In the genomic region with DNA sequence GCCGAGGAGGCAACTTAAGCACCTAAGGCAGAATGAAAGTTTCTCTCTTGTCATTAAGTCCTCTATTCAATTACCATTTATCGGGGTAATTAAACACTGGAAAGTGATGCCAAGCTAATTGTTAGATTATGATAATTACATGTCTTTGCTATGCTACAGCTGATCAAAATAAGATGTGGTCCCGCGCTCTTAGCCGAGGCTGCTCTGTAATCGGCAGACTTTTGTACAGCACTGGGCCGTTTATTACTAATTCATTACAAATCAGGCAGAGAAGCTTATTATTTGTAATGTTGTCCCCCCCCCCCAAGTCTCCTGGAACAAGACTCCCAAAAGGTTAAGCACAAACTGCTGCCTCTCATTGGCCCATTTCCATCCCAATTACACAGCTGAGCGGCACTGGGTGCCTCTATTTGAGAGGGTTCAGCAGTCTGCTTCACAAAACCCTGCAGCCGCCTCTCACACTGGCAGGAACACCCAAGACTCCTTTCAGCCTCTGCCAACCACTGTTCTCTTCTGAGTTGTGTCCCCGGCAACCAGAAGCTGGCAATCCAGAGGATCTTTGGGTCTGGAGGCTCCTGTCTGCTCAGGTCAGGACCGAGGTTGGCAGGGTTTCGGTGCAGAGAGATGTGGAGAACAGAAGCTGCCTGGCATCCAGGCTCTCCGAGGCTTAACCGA, we compare ENCODE assay signal across 9 mouse cellular contexts.
DNase-seq lines count a peak whose midpoint lies in the region; ATAC-seq lines count a peak whose summit lies in the region.
"Had no signal": no experiment of that assay in that cellular context is flagged by ENCODE, and none has a peak within 500 bp of the region (broad histone marks: within the 10 kb centered on the region; RNA-seq: fewer than 3 reads in every experiment).

No protein-coding gene starts in this region.

- H3K4me2 ChIP-seq in forebrain, embryonic 11.5 days (ENCODE audit: low read depth, low read length, severe bottlenecking), result 0 out of 2 replicates have a peak overlapping the region, but pooled peaks have one; percentile 21
- peak overlapping the region; percentile 21; the same call in 1 of the 2 replicates for H3K4me2 ChIP-seq in midbrain, embryonic 16.5 days (ENCODE audit: low read length)
- H3K4me2 ChIP-seq: limb, embryonic 13.5 days had no signal

- H3K4me3 ChIP-seq in forebrain, embryonic 11.5 days (ENCODE audit: low read depth, low read length), result no peak overlapping the region
- no peak overlapping the region for H3K4me3 ChIP-seq in midbrain, embryonic 16.5 days (ENCODE audit: low read depth, low read length)
- H3K4me3 ChIP-seq: limb, embryonic 13.5 days had no signal

- peaks cover 7% of the 10 kb centered on the region for H3K4me1 ChIP-seq in forebrain, embryonic 11.5 days (replicated peaks; ENCODE audit: control insufficient read depth, insufficient read depth, low read length)
- H3K4me1 ChIP-seq in midbrain, embryonic 16.5 days (ENCODE audit: control insufficient read depth, insufficient read depth, low read length), result peaks cover 17% of the 10 kb centered on the region

- H3K9ac ChIP-seq in forebrain, embryonic 11.5 days (ENCODE audit: low read length), result no peak overlapping the region
- 0 out of 2 replicates have a peak overlapping the region, but pooled peaks have one; percentile 2 for H3K9ac ChIP-seq in midbrain, embryonic 16.5 days (ENCODE audit: low read depth, low read length)
- H3K9ac ChIP-seq: limb, embryonic 13.5 days had no signal

- H3K36me3 ChIP-seq in forebrain, embryonic 11.5 days (ENCODE audit: control insufficient read depth, insufficient read depth, low read length), result no peaks in the 10 kb centered on the region
- H3K36me3 ChIP-seq in midbrain, embryonic 16.5 days (ENCODE audit: control insufficient read depth, insufficient read depth, low read length), result no peaks in the 10 kb centered on the region
- H3K36me3 ChIP-seq: limb, embryonic 13.5 days had no signal

- DNase-seq in cerebellum, adult 11 months, result peak; percentile 2
- DNase-seq in forebrain, embryonic 11.5 days (ENCODE audit: low spot score), result peak; percentile 66
- peak; percentile 39 to 71 for DNase-seq in layer of hippocampus, adult 18-20 months (ENCODE audit: low spot score in 2 of 2)
- no peak for DNase-seq in natural killer cell, adult 2 months (ENCODE audit: low spot score in 2 of 2)
- no peak for DNase-seq in testis, postnatal 10 days (ENCODE audit: low spot score)
- no peak for DNase-seq in lung, postnatal 10 days
- DNase-seq in adrenal gland, adult 18-20 months (ENCODE audit: low spot score in 2 of 2), result no peak

- H3K27me3 ChIP-seq in forebrain, embryonic 11.5 days (ENCODE audit: control insufficient read depth, insufficient read depth, low read length), result no peaks in the 10 kb centered on the region
- no peaks in the 10 kb centered on the region for H3K27me3 ChIP-seq in midbrain, embryonic 16.5 days (ENCODE audit: control insufficient read depth, insufficient read depth, low read depth, low read length)
- H3K27me3 ChIP-seq: limb, embryonic 13.5 days had no signal

- peak; percentile 77 for ATAC-seq in forebrain, embryonic 11.5 days (replicated peaks; ENCODE audit: low FRiP score)
- ATAC-seq in midbrain, embryonic 16.5 days, result peak; percentile 90

- H3K9me3 ChIP-seq in forebrain, embryonic 11.5 days (ENCODE audit: control insufficient read depth, low read length), result no peaks in the 10 kb centered on the region
- no peaks in the 10 kb centered on the region for H3K9me3 ChIP-seq in midbrain, embryonic 16.5 days (replicated peaks; ENCODE audit: control insufficient read depth, low read length, poor library complexity, severe bottlenecking)
- H3K9me3 ChIP-seq: limb, embryonic 13.5 days had no signal

- no peak overlapping the region for H3K27ac ChIP-seq in forebrain, embryonic 11.5 days (ENCODE audit: low read depth, low read length)
- no peak overlapping the region for H3K27ac ChIP-seq in midbrain, embryonic 16.5 days (ENCODE audit: low read length)
- H3K27ac ChIP-seq: limb, embryonic 13.5 days had no signal

- WGBS in forebrain, embryonic 11.5 days, result 45% methylated on average over 14 of the region's 14 CpGs
- WGBS in midbrain, embryonic 16.5 days, result 31% methylated on average over 14 of the region's 14 CpGs

Comparison
In these comparisons a context has a peak if more than half of its experiments do, and no peak if none do; other contexts are left out.
1. DNase-seq: peak in cerebellum, adult 11 months (single experiment), forebrain, embryonic 11.5 days (single experiment) and layer of hippocampus, adult 18-20 months (2 of 2); none in natural killer cell, adult 2 months (0 of 2), testis, postnatal 10 days (single experiment), lung, postnatal 10 days (single experiment) and adrenal gland, adult 18-20 months (0 of 2).